Mouse (Mus musculus) hindbrain, embryonic 16.5 days (tissue): ENCODE results near the gene Clstn2. TPM values are rescaled to one million over a fixed set of nuclear protein-coding genes. Genes with fewer than 3 reads are reported as not detected.
A peak's percentile ranks its signal among the peaks of the same experiment; 100 is the strongest.

Experiments used
- ATAC-seq: fragments of 200-750 bp; cut with Nextera tagmentation; 2 replicates; pipeline ENCODE4 v1.8.0; 2017; ENCODE audit warnings: moderate TSS enrichment, moderate library complexity
- H3K27ac ChIP-seq: fragments of 300-500 bp; sonication (generic); 2 replicates; pipeline ENCODE4 v1.5.1; 2014; ENCODE audit warnings: low read depth, mild to moderate bottlenecking, control low read depth, low read length, moderate library complexity
- H3K27me3 ChIP-seq: fragments of 300-500 bp; sonication (generic); replicated peaks from 2 replicates; pipeline ENCODE4 v1.6.1; 2014; ENCODE audit warnings: low read length; ENCODE audit not compliant: control insufficient read depth, insufficient read depth
- H3K36me3 ChIP-seq: fragments of 300-500 bp; sonication (generic); 2 replicates; pipeline ENCODE4 v1.6.1; 2014; ENCODE audit warnings: mild to moderate bottlenecking, low read length, moderate library complexity, mixed read lengths; ENCODE audit not compliant: control insufficient read depth, insufficient read depth
- H3K4me1 ChIP-seq: fragments of 300-500 bp; sonication (generic); 2 replicates; pipeline ENCODE4 v1.6.1; 2014; ENCODE audit warnings: low read depth, low read length; ENCODE audit not compliant: control insufficient read depth, insufficient read depth
- H3K4me2 ChIP-seq: fragments of 300-500 bp; sonication (generic); 2 replicates; pipeline ENCODE4 v1.6.1; 2014; ENCODE audit warnings: mild to moderate bottlenecking, low read length, control low read depth, moderate library complexity
- H3K4me3 ChIP-seq: fragments of 300-500 bp; sonication (generic); 2 replicates; pipeline ENCODE4 v1.5.1; 2014; ENCODE audit warnings: mild to moderate bottlenecking, low read length, control low read depth, moderate library complexity
- H3K9ac ChIP-seq: fragments of 300-500 bp; sonication (generic); 2 replicates; pipeline ENCODE4 v1.6.1; 2014; ENCODE audit warnings: low read depth, mild to moderate bottlenecking, control low read depth, low read length, moderate library complexity
- H3K9me3 ChIP-seq: fragments of 300-500 bp; sonication (generic); 2 replicates; pipeline ENCODE4 v1.6.1; 2014; ENCODE audit warnings: mild to moderate bottlenecking, low read length, moderate library complexity; ENCODE audit not compliant: control insufficient read depth
- WGBS: fragments of 180-500 bp; shearing (Covaris S2); extraction: QIAGEN DNeasy Blood & Tissue Kit; methylation state at CpG from one replicate; pipeline ENCODE4 v1.1.7; 2014; 5-methylcytosine and 5-hydroxymethylcytosine counted together
- polyA plus RNA-seq: library from polyadenylated mRNA; unstranded; fragments of >200 nt; fragmentation: Nextera tagmentation; extraction: Ambion mirVana; gene quantifications from 2 replicates; pipeline ENCODE4 v1.2.1, GENCODE M21; 2015

Clstn2 gene
- polyA plus RNA-seq, 1 experiment from 2014 or later: 13.1 TPM

- WGBS: 79% methylated on average over 8 of the region's 8 CpGs
- Histone ChIP-seq H3K27ac (no peak overlapping the region), H3K9ac (no peak overlapping the region), H3K4me1 (peaks cover 10% of the 10 kb centered on the region), H3K36me3 (no peaks in the 10 kb centered on the region), H3K4me3 (no peak overlapping the region), H3K9me3 (no peaks in the 10 kb centered on the region), H3K27me3 (no peaks in the 10 kb centered on the region), H3K4me2 (no peak overlapping the region)
- ATAC-seq: no peak
Measured at GRCm38 (mm10) chr9:97603729-97604128, 429.3 kb downstream of the Clstn2 start.

GRCm38 (mm10) chr9:97602476-97602875 is 430.5 kb downstream of the Clstn2 start:
- ATAC-seq: peak; percentile 91
- no peak overlapping the region for H3K4me2 ChIP-seq
- no peak overlapping the region for H3K4me3 ChIP-seq
- H3K36me3 ChIP-seq: no peaks in the 10 kb centered on the region
- H3K27me3 ChIP-seq: no peaks in the 10 kb centered on the region
- WGBS: 38% methylated on average over 5 of the region's 5 CpGs
- peak overlapping the region; percentile 26; the same call in 1 of the 2 replicates for H3K27ac ChIP-seq
- H3K9me3 ChIP-seq: no peaks in the 10 kb centered on the region
- H3K9ac ChIP-seq: no peak overlapping the region
- peaks cover 10% of the 10 kb centered on the region for H3K4me1 ChIP-seq

- Histone ChIP-seq H3K36me3 (no peaks in the 10 kb centered on the region), H3K4me2 (no peak overlapping the region), H3K4me3 (no peak overlapping the region), H3K9me3 (no peaks in the 10 kb centered on the region), H3K4me1 (peaks cover 10% of the 10 kb centered on the region), H3K9ac (no peak overlapping the region), H3K27me3 (no peaks in the 10 kb centered on the region), H3K27ac (no peak overlapping the region)
- no peak for ATAC-seq
- WGBS: 86% methylated on average over 3 of the region's 3 CpGs
Measured at GRCm38 (mm10) chr9:97599006-97599405, 434.0 kb downstream of the Clstn2 start.

GRCm38 (mm10) chr9:97590712-97591111 is 442.3 kb downstream of the Clstn2 start:
- Histone ChIP-seq H3K4me2 (no peak overlapping the region), H3K27me3 (no peaks in the 10 kb centered on the region), H3K9me3 (no peaks in the 10 kb centered on the region), H3K27ac (no peak overlapping the region), H3K4me3 (no peak overlapping the region), H3K36me3 (no peaks in the 10 kb centered on the region), H3K4me1 (no peaks in the 10 kb centered on the region), H3K9ac (no peak overlapping the region)
- WGBS: 84% methylated on average over 4 of the region's 4 CpGs
- no peak for ATAC-seq

GRCm38 (mm10) chr9:97570881-97571280 is 462.1 kb downstream of the Clstn2 start:
- Histone ChIP-seq H3K36me3 (no peaks in the 10 kb centered on the region), H3K9ac (no peak overlapping the region), H3K4me2 (no peak overlapping the region), H3K27ac (no peak overlapping the region), H3K4me1 (no peaks in the 10 kb centered on the region), H3K27me3 (no peaks in the 10 kb centered on the region), H3K4me3 (no peak overlapping the region), H3K9me3 (no peaks in the 10 kb centered on the region)
- no peak for ATAC-seq
- 55% methylated on average over 7 of the region's 7 CpGs for WGBS

- no peak overlapping the region for H3K9ac ChIP-seq
- no peaks in the 10 kb centered on the region for H3K27me3 ChIP-seq
- no peak overlapping the region for H3K4me2 ChIP-seq
- no peaks in the 10 kb centered on the region for H3K9me3 ChIP-seq
- H3K36me3 ChIP-seq: no peaks in the 10 kb centered on the region
- H3K4me3 ChIP-seq: no peak overlapping the region
- no peak for ATAC-seq
- H3K4me1 ChIP-seq: no peaks in the 10 kb centered on the region
- WGBS: 90% methylated on average over 6 of the region's 6 CpGs
- no peak overlapping the region for H3K27ac ChIP-seq
Measured at GRCm38 (mm10) chr9:97563121-97563520, 469.9 kb downstream of the Clstn2 start.

GRCm38 (mm10) chr9:97544359-97544758 is 488.6 kb downstream of the Clstn2 start:
- no peak overlapping the region for H3K27ac ChIP-seq
- H3K27me3 ChIP-seq: no peaks in the 10 kb centered on the region
- no peak overlapping the region for H3K4me3 ChIP-seq
- ATAC-seq: no peak
- no peaks in the 10 kb centered on the region for H3K36me3 ChIP-seq
- H3K9me3 ChIP-seq: no peaks in the 10 kb centered on the region
- H3K4me2 ChIP-seq: no peak overlapping the region
- WGBS: 88% methylated on average over 4 of the region's 4 CpGs
- no peak overlapping the region for H3K9ac ChIP-seq
- no peaks in the 10 kb centered on the region for H3K4me1 ChIP-seq

GRCm38 (mm10) chr9:97541419-97541818 is 491.6 kb downstream of the Clstn2 start:
- no peaks in the 10 kb centered on the region for H3K9me3 ChIP-seq
- 44% methylated on average over 6 of the region's 6 CpGs for WGBS
- H3K27ac ChIP-seq: no peak overlapping the region

GRCm38 (mm10) chr9:97538075-97538779 is 494.8 kb downstream of the Clstn2 start:
- Histone ChIP-seq H3K9ac (no peak overlapping the region), H3K9me3 (no peaks in the 10 kb centered on the region), H3K36me3 (no peaks in the 10 kb centered on the region), H3K27me3 (no peaks in the 10 kb centered on the region), H3K4me1 (peaks cover 4% of the 10 kb centered on the region), H3K4me3 (no peak overlapping the region), H3K27ac (no peak overlapping the region), H3K4me2 (no peak overlapping the region)
- ATAC-seq: no peak
- WGBS: 52% methylated on average over 8 of the region's 8 CpGs

More at GRCm38 (mm10) chr9:97541419-97541818, 491.6 kb downstream of the Clstn2 start:
- Histone ChIP-seq H3K9ac (no peak overlapping the region), H3K4me3 (no peak overlapping the region), H3K36me3 (no peaks in the 10 kb centered on the region), H3K4me2 (no peak overlapping the region), H3K4me1 (peaks cover 4% of the 10 kb centered on the region), H3K27me3 (no peaks in the 10 kb centered on the region)
- no peak for ATAC-seq
